Mouse (Mus musculus) limb, embryonic 13.5 days (tissue): Measurements from ENCODE around the gene A630089N07Rik. TPM values are rescaled to one million over a fixed set of nuclear protein-coding genes. Genes with fewer than 3 reads are reported as not detected.
"Not testable (repeated sequence)": the region's sequence is repeated elsewhere in the genome, so short reads cannot be mapped to it uniquely, and the experiment has no call there.

Experiments used
- ATAC-seq: fragments of 200-750 bp; cut with Nextera tagmentation; 2 replicates; pipeline ENCODE4 v1.8.0; 2017; ENCODE audit warnings: low read depth, moderate number of reproducible peaks, moderate TSS enrichment; ENCODE audit not compliant: low FRiP score
- H3K27ac ChIP-seq: fragments of 300-500 bp; sonication (generic); 2 replicates; pipeline ENCODE4 v1.5.1; 2015; ENCODE audit warnings: inconsistent platforms, mild to moderate bottlenecking, moderate library complexity
- H3K27me3 ChIP-seq: fragments of 300-500 bp; sonication (generic); 2 replicates; pipeline ENCODE4 v1.6.1; 2015; ENCODE audit warnings: mild to moderate bottlenecking, inconsistent platforms
- H3K36me3 ChIP-seq: fragments of 300-500 bp; sonication (generic); 2 replicates; pipeline ENCODE4 v1.6.1; 2015; ENCODE audit warnings: inconsistent platforms, mild to moderate bottlenecking, moderate library complexity
- H3K4me1 ChIP-seq: fragments of 300-500 bp; sonication (generic); 2 replicates; pipeline ENCODE4 v1.6.1; 2015; ENCODE audit warnings: inconsistent platforms
- H3K4me2 ChIP-seq: fragments of 300-500 bp; sonication (generic); replicated peaks from 2 replicates; pipeline ENCODE4 v1.6.1; 2015; ENCODE audit warnings: inconsistent platforms, mild to moderate bottlenecking, moderate library complexity
- H3K4me3 ChIP-seq: fragments of 300-500 bp; sonication (generic); 2 replicates; pipeline ENCODE4 v1.5.1; 2015; ENCODE audit warnings: moderate library complexity, mild to moderate bottlenecking, inconsistent platforms
- H3K9ac ChIP-seq: fragments of 300-500 bp; sonication (generic); 2 replicates; pipeline ENCODE4 v1.6.1; 2015; ENCODE audit warnings: mild to moderate bottlenecking, inconsistent platforms
- H3K9me3 ChIP-seq: fragments of 300-500 bp; sonication (generic); 2 replicates; pipeline ENCODE4 v1.6.1; 2016; ENCODE audit warnings: inconsistent platforms
- WGBS: fragments of 180-500 bp; shearing (Covaris S2); methylation state at CpG from one replicate; pipeline ENCODE4 v1.1.7; 2015; 5-methylcytosine and 5-hydroxymethylcytosine counted together
- polyA plus RNA-seq: library from polyadenylated mRNA; unstranded; fragments of >200 nt; fragmentation: Nextera tagmentation; extraction: Ambion mirVana; gene quantifications from 2 replicates; pipeline ENCODE4 v1.2.1, GENCODE M21; 2015

The A630089N07Rik gene
- polyA plus RNA-seq, result 22.6 and 26.0 TPM in 2 replicates

GRCm38 (mm10) chr16:98081889-98082818, at the start of gene A630089N07Rik:
Gene A630089N07Rik (minus strand): TSS chr16:98082450.
- H3K4me2 ChIP-seq, result peak within 1 kb of the TSS; percentile 71
- peak; percentile 98 for ATAC-seq
- H3K9me3 ChIP-seq, result peaks cover 24% of the 10 kb centered on the region
- H3K4me1 ChIP-seq, H3K27me3 ChIP-seq: not testable (repeated sequence)
- peak within 1 kb of the TSS; percentile 72 for H3K4me3 ChIP-seq
- H3K36me3 ChIP-seq, result peaks cover 13% of the 10 kb centered on the region
- H3K9ac ChIP-seq, result peak within 1 kb of the TSS; percentile 75
- under 1% methylated on average over 25 of the region's 25 CpGs for WGBS
- H3K27ac ChIP-seq, result peak within 1 kb of the TSS; percentile 82

GRCm38 (mm10) chr16:98107109-98107508, 24.9 kb upstream of the A630089N07Rik start:
- Histone ChIP-seq H3K9ac (no peak overlapping the region), H3K4me1 (no peaks in the 10 kb centered on the region), H3K27ac (no peak overlapping the region), H3K36me3 (no peaks in the 10 kb centered on the region), H3K9me3 (0 out of 2 replicates have a peak, but pooled peaks cover 6% of the 10 kb centered on the region), H3K27me3 (no peaks in the 10 kb centered on the region), H3K4me3 (no peak overlapping the region), H3K4me2 (no peak overlapping the region)
- ATAC-seq, result no peak
- WGBS, result 99% methylated on average over 11 of the region's 11 CpGs

GRCm38 (mm10) chr16:98081550-98081888, 731 bp downstream of the A630089N07Rik start:
- WGBS, result 1% methylated on average over 9 of the region's 9 CpGs
- H3K4me1 ChIP-seq, H3K27me3 ChIP-seq: not testable (repeated sequence)
- Histone ChIP-seq H3K4me3 (peak overlapping the region; percentile 72), H3K9me3 (peaks cover 28% of the 10 kb centered on the region), H3K4me2 (peak overlapping the region; percentile 71), H3K27ac (peak overlapping the region; percentile 28; the same call in 1 of the 2 replicates), H3K9ac (peak overlapping the region; percentile 75), H3K36me3 (peaks cover 16% of the 10 kb centered on the region)
- ATAC-seq, result peak; percentile 29; the same call in 1 of the 2 replicates

- H3K4me2 ChIP-seq, result peak overlapping the region; percentile 71
- not testable (repeated sequence) for H3K4me1 ChIP-seq, H3K27me3 ChIP-seq, ATAC-seq, H3K27ac ChIP-seq
- H3K9ac ChIP-seq, result peak overlapping the region; percentile 75
- 92% methylated on average over 1 of the region's 1 CpGs for WGBS
- peak overlapping the region; percentile 72 for H3K4me3 ChIP-seq
- H3K36me3 ChIP-seq, result peaks cover 16% of the 10 kb centered on the region
- peaks cover 28% of the 10 kb centered on the region for H3K9me3 ChIP-seq
Measured at GRCm38 (mm10) chr16:98081140-98081539, 1.1 kb downstream of the A630089N07Rik start.

DNA sequence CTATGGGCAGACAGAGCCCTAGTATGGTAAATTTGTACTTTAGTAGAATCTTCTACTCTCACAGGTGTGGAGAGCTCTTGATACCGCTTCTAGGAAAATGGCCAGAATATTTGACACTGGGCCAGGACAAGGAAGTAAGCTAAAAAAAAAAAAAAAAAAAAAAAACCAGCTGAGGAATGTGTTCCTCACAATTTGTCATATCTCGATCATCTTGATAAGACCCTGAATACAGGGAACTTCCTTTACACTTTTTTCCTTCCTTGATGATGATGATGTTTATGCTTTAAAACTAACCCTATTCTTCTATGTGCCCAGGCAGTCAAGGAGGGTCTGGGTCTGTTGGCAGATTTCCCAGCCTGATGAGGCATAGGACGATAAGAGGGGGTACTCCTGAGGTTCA, 2.9 kb downstream of the A630089N07Rik start:
- not testable (repeated sequence) for H3K4me3 ChIP-seq, H3K27me3 ChIP-seq, H3K27ac ChIP-seq, ATAC-seq, H3K4me2 ChIP-seq, H3K4me1 ChIP-seq, H3K9ac ChIP-seq
- 94% methylated on average over 3 of the region's 3 CpGs for WGBS
- Histone ChIP-seq H3K36me3 (peaks cover 19% of the 10 kb centered on the region), H3K9me3 (peaks cover 41% of the 10 kb centered on the region)

DNA sequence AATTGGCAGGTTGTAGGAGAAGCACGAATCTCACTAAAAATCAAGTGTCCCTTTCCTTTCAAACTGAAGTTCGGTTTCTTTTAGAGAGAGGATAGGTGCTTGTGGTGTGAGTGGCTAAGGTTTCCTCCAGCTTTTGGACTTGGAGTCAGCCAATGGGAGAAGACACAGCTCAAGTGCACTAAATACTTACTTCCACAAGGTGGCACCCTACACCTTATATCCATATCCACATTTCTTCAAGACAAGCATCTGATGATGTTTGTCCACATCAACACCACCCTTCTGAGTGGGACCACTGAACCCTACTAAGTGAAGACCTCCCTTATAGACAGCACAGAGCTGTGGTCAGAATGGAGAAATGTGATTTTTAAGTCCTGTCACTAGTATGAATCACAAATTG, 40.6 kb downstream of the A630089N07Rik start:
- no peaks in the 10 kb centered on the region for H3K27me3 ChIP-seq
- H3K9me3 ChIP-seq, result peaks cover 29% of the 10 kb centered on the region
- WGBS, result 81% methylated on average over 2 of the region's 2 CpGs
- ATAC-seq, result no peak
- no peak overlapping the region for H3K9ac ChIP-seq
- H3K4me3 ChIP-seq, result no peak overlapping the region
- H3K4me2 ChIP-seq, result no peak overlapping the region
- H3K36me3 ChIP-seq, result peaks cover 38% of the 10 kb centered on the region
- H3K27ac ChIP-seq, result no peak overlapping the region
- H3K4me1 ChIP-seq, result no peaks in the 10 kb centered on the region

- not testable (repeated sequence) for H3K4me3 ChIP-seq, H3K9ac ChIP-seq, H3K4me1 ChIP-seq, H3K27me3 ChIP-seq, H3K4me2 ChIP-seq, H3K27ac ChIP-seq, ATAC-seq
- Histone ChIP-seq H3K36me3 (peaks cover 24% of the 10 kb centered on the region), H3K9me3 (peaks cover 28% of the 10 kb centered on the region)
- WGBS, result 99% methylated on average over 2 of the region's 2 CpGs
Measured at GRCm38 (mm10) chr16:98034971-98035370, 47.3 kb downstream of the A630089N07Rik start.

DNA sequence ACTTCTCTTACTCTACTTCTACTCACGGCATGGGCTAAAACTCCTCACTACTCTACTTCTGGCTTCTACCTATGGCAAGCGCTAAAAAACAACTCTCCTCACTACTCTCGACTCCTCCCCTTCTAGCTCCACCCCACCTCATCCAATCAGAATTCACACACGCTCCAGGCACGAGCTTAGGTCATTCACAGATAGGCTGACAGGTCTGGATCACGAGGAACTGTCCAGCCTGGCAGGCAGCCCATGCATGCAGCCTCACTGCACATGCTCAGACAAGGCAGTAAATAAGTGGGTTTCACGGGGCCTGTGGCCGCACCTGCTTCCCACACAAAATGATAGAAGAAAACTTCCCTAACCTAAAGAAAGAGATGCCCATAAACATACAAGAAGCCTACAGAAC, 56.1 kb downstream of the A630089N07Rik start:
- Histone ChIP-seq H3K36me3 (peaks cover 26% of the 10 kb centered on the region), H3K9me3 (peaks cover 35% of the 10 kb centered on the region)
- WGBS, result 84% methylated on average over 8 of the region's 8 CpGs
- not testable (repeated sequence) for H3K4me3 ChIP-seq, H3K9ac ChIP-seq, H3K27me3 ChIP-seq, H3K4me1 ChIP-seq, H3K27ac ChIP-seq, H3K4me2 ChIP-seq, ATAC-seq

GRCm38 (mm10) chr16:98022657-98023345, 59.4 kb downstream of the A630089N07Rik start:
- Histone ChIP-seq H3K27me3 (no peaks in the 10 kb centered on the region), H3K36me3 (peaks cover 41% of the 10 kb centered on the region), H3K4me1 (no peaks in the 10 kb centered on the region), H3K27ac (no peak overlapping the region), H3K4me3 (no peak overlapping the region), H3K4me2 (no peak overlapping the region), H3K9me3 (peaks cover 32% of the 10 kb centered on the region), H3K9ac (no peak overlapping the region)
- ATAC-seq, result no peak
- 84% methylated on average over 2 of the region's 2 CpGs for WGBS

DNA sequence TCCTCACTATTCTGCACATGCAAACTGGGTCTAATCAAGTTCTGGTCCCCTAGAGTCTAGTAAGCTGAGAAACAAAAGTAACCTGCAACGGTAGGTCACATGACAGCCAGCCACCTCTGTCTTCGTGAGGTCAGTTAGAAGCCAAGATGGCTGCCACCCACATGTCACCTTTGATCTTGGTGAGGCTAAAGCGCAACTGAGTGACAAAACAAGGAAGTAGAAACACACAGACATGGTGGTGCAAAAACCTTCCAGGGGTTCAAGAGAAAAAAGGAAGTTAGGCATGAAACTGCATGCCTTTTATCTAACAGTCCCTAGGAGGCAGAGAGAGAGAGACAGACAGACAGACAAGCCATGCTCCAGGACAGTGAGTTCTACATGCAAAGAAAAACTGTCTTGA, 60.2 kb downstream of the A630089N07Rik start:
- Histone ChIP-seq H3K27ac (no peak overlapping the region), H3K4me1 (no peaks in the 10 kb centered on the region), H3K4me3 (no peak overlapping the region), H3K9ac (no peak overlapping the region), H3K9me3 (peaks cover 38% of the 10 kb centered on the region), H3K4me2 (no peak overlapping the region), H3K27me3 (no peaks in the 10 kb centered on the region), H3K36me3 (peaks cover 48% of the 10 kb centered on the region)
- WGBS, result 94% methylated on average over 3 of the region's 3 CpGs
- no peak for ATAC-seq

GRCm38 (mm10) chr16:97997383-97997731, 84.9 kb downstream of the A630089N07Rik start:
- Histone ChIP-seq H3K4me2 (peak overlapping the region; percentile 67), H3K36me3 (peaks cover 13% of the 10 kb centered on the region), H3K27ac (peak overlapping the region; percentile 79; the same call in 1 of the 2 replicates), H3K4me3 (peak overlapping the region; percentile 58), H3K9ac (peak overlapping the region; percentile 63), H3K4me1 (peaks cover 13% of the 10 kb centered on the region)
- WGBS, result under 1% methylated on average over 8 of the region's 8 CpGs
- not testable (repeated sequence) for H3K27me3 ChIP-seq, H3K9me3 ChIP-seq
- ATAC-seq, result peak; percentile 83
